10 mouse cellular contexts compared by ENCODE assay signal in genomic region chr11:6256490-6257072, GRCm38 (mm10). TPM values are rescaled to one million over a fixed set of nuclear protein-coding genes. Genes with fewer than 3 reads are reported as not detected.
DNase-seq lines count a peak whose midpoint lies in the region; ATAC-seq and TF ChIP-seq lines count a peak whose summit lies in the region.
"Had no signal": no experiment of that assay in that cellular context is flagged by ENCODE, and none has a peak within 500 bp of the region (broad histone marks: within the 10 kb centered on the region; RNA-seq: fewer than 3 reads in every experiment).

No protein-coding gene starts in this region.

- H3K9ac ChIP-seq in heart, embryonic 12.5 days = no peak overlapping the region
- H3K9ac ChIP-seq in CH12.LX (ENCODE audit: insufficient read depth, low read depth) = no peak overlapping the region
- no peak overlapping the region for H3K9ac ChIP-seq in forebrain, embryonic 14.5 days (ENCODE audit: low read length)
- H3K9ac ChIP-seq in kidney, postnatal 0 days (ENCODE audit: low read depth, low read length) = no peak overlapping the region

- TF ChIP-seq CTCF in CH12.LX (conservative IDR thresholded peaks at IDR 0.05 in 1 of 2, IDR thresholded peaks at IDR 0.05 in 1 of 2; ENCODE audit: low read depth in 2 of 2, low read length in 2 of 2) = no peak
- no peak for TF ChIP-seq CTCF in kidney, postnatal 0 days (IDR thresholded peaks at IDR 0.05; ENCODE audit: low read depth)

- H3K4me1 ChIP-seq in heart, embryonic 12.5 days (replicated peaks) = no peaks in the 10 kb centered on the region
- H3K4me1 ChIP-seq in CH12.LX (ENCODE audit: control insufficient read depth in 1 of 2, insufficient read depth in 2 of 2) = peaks cover 0 to 4% of the 10 kb centered on the region in 2 experiments; a peak in 1 of 4 replicates
- H3K4me1 ChIP-seq in forebrain, embryonic 14.5 days (ENCODE audit: control insufficient read depth, insufficient read depth, low read length) = no peaks in the 10 kb centered on the region
- H3K4me1 ChIP-seq in kidney, postnatal 0 days (replicated peaks; ENCODE audit: insufficient read depth, low read length) = no peaks in the 10 kb centered on the region

- DNase-seq in heart, adult 18-20 months = no peak
- DNase-seq in CH12.LX (ENCODE audit: extremely low read depth) = no peak
- DNase-seq in forebrain, embryonic 14.5 days (ENCODE audit: low spot score) = no peak
- DNase-seq in kidney, postnatal 0 days (ENCODE audit: low spot score) = no peak
- DNase-seq in left cerebral cortex, adult 11 months (ENCODE audit: low spot score) = no peak
- no peak for DNase-seq in embryo, embryonic 11 days
- DNase-seq in urinary bladder, postnatal 10 days (ENCODE audit: low spot score) = no peak
- DNase-seq: heart, postnatal 14 days; thymus, postnatal 36 days had no signal

- TF ChIP-seq RAD21 in CH12.LX (IDR thresholded peaks at IDR 0.05; ENCODE audit: low read depth, low read length) = no peak

- no peaks in the 10 kb centered on the region for H3K79me2 ChIP-seq in CH12.LX (replicated peaks; ENCODE audit: control insufficient read depth, extremely low read depth, insufficient read depth, poor library complexity, severe bottlenecking)

- H3K4me2 ChIP-seq in heart, embryonic 12.5 days = no peak overlapping the region
- H3K4me2 ChIP-seq in CH12.LX (ENCODE audit: insufficient read depth, low read depth, poor library complexity, severe bottlenecking) = no peak overlapping the region
- no peak overlapping the region for H3K4me2 ChIP-seq in forebrain, embryonic 14.5 days (ENCODE audit: low read length)
- H3K4me2 ChIP-seq in kidney, postnatal 0 days (ENCODE audit: low read length) = no peak overlapping the region

- 66% methylated on average over 6 of the region's 6 CpGs for WGBS in heart, embryonic 12.5 days
- 73% methylated on average over 6 of the region's 6 CpGs for WGBS in forebrain, embryonic 14.5 days
- WGBS in kidney, postnatal 0 days = 70% methylated on average over 6 of the region's 6 CpGs

- no peak; the same call in 1 of the 2 replicates for TF ChIP-seq POLR2A in CH12.LX (IDR thresholded peaks at IDR 0.05; ENCODE audit: low read depth, low read length)

- H3K27ac ChIP-seq in heart, embryonic 12.5 days (ENCODE audit: poor library complexity, severe bottlenecking) = no peak overlapping the region
- no peak overlapping the region for H3K27ac ChIP-seq in CH12.LX (ENCODE audit: insufficient read depth, low read depth)
- H3K27ac ChIP-seq in forebrain, embryonic 14.5 days (ENCODE audit: low read depth, low read length) = no peak overlapping the region
- H3K27ac ChIP-seq in kidney, postnatal 0 days = no peak overlapping the region

- H3K36me3 ChIP-seq in heart, embryonic 12.5 days = peaks cover 44% of the 10 kb centered on the region
- H3K36me3 ChIP-seq in CH12.LX (replicated peaks in 1 of 2; ENCODE audit: control insufficient read depth in 1 of 2, insufficient read depth in 1 of 2, low read length in 1 of 2) = peaks cover 37 to 53% of the 10 kb centered on the region in 2 experiments
- H3K36me3 ChIP-seq in forebrain, embryonic 14.5 days (ENCODE audit: control insufficient read depth, insufficient read depth, low read length) = peaks cover 41% of the 10 kb centered on the region
- H3K36me3 ChIP-seq in kidney, postnatal 0 days (ENCODE audit: insufficient read depth, low read length) = peaks cover 34% of the 10 kb centered on the region

- dilution Hi-C loops in CH12.LX (cut with MboI; ENCODE audit: extremely low pct_ligation_motif_present, extremely low pct_unique_long_range_greater_than_20kb, low sequenced_read_pairs) = no loop called here

- in situ Hi-C loops in CH12.LX (cut with MboI; ENCODE audit: low pct_ligation_motif_present, low pct_unique_long_range_greater_than_20kb, low sequenced_read_pairs) = no loop called here

- no peaks in the 10 kb centered on the region for H3K27me3 ChIP-seq in heart, embryonic 12.5 days (replicated peaks)
- no peaks in the 10 kb centered on the region for H3K27me3 ChIP-seq in CH12.LX (replicated peaks)
- H3K27me3 ChIP-seq in forebrain, embryonic 14.5 days (replicated peaks; ENCODE audit: control insufficient read depth, insufficient read depth, low read length) = no peaks in the 10 kb centered on the region
- H3K27me3 ChIP-seq in kidney, postnatal 0 days (ENCODE audit: insufficient read depth, low read length) = no peaks in the 10 kb centered on the region

- no peak overlapping the region for H3K4me3 ChIP-seq in heart, embryonic 12.5 days
- no peak overlapping the region for H3K4me3 ChIP-seq in CH12.LX (replicated peaks in 1 of 3; ENCODE audit: low read depth in 2 of 3, low read length in 2 of 3, poor library complexity in 1 of 3)
- H3K4me3 ChIP-seq in forebrain, embryonic 14.5 days (ENCODE audit: low read depth, low read length) = no peak overlapping the region
- H3K4me3 ChIP-seq in kidney, postnatal 0 days (replicated peaks; ENCODE audit: low read depth, low read length) = no peak overlapping the region

- TF ChIP-seq EP300 in CH12.LX (IDR thresholded peaks at IDR 0.05; ENCODE audit: low read length) = no peak

- peak; percentile 25; the same call in 1 of the 2 replicates for ATAC-seq in heart, embryonic 12.5 days (ENCODE audit: insufficient number of reproducible peaks, low FRiP score)
- ATAC-seq in forebrain, embryonic 14.5 days = peak; percentile 42; the same call in 1 of the 2 replicates
- ATAC-seq in kidney, postnatal 0 days (replicated peaks; ENCODE audit: low FRiP score, low read depth) = peak; percentile 53; the same call in 1 of the 2 replicates

- H3K9me3 ChIP-seq in heart, embryonic 12.5 days (replicated peaks) = no peaks in the 10 kb centered on the region
- no peaks in the 10 kb centered on the region for H3K9me3 ChIP-seq in CH12.LX (replicated peaks; ENCODE audit: low read length)
- H3K9me3 ChIP-seq in forebrain, embryonic 14.5 days (replicated peaks; ENCODE audit: control insufficient read depth, low read length) = no peaks in the 10 kb centered on the region
- no peaks in the 10 kb centered on the region for H3K9me3 ChIP-seq in kidney, postnatal 0 days (replicated peaks; ENCODE audit: low read length)

TF ChIP-seq in CH12.LX, 34 proteins besides CTCF, POLR2A, EP300 and RAD21:
- TF ChIP-seq CHD1 (IDR thresholded peaks at IDR 0.05; ENCODE audit: low read depth, low read length) (no peak), USF2 (conservative IDR thresholded peaks at IDR 0.05; ENCODE audit: low read depth, low read length) (no peak), POLR2AphosphoS2 (IDR thresholded peaks at IDR 0.05; ENCODE audit: low read depth, low read length) (peak; percentile 86; the same call in 1 of the 2 replicates), CHD2 (IDR thresholded peaks at IDR 0.05; ENCODE audit: low read length) (peak; percentile 42)
TF ChIP-seq in CH12.LX: peak in this region for 2.

RNA-seq across cellular contexts. Expression of gene Ddx56, which starts 11.0 kb away (rescaled TPM):
- 64.2 and 67.1 TPM in 2 replicates for polyA plus RNA-seq in heart, embryonic 12.5 days (2016; fragmentation: Nextera tagmentation; extraction: Ambion mirVana)
- total RNA-seq in heart, adult 18-20 months (2021) = 10 to 100 TPM; 22.1 to 25.0 TPM
- total RNA-seq in CH12.LX (2012; rRNA removed) = 163 and 206 TPM in 2 replicates
- 247 and 274 TPM in 2 replicates for total RNA-seq in CH12.LX (2014; rRNA removed)
- 196 and 200 TPM in 2 replicates for polyA plus RNA-seq in CH12.LX (2012; ENCODE audit: insufficient read length, low read depth)
- 84.3 and 91.7 TPM in 2 replicates for polyA plus RNA-seq in forebrain, embryonic 14.5 days (2014; fragmentation: Nextera tagmentation; extraction: Ambion mirVana)
- polyA plus RNA-seq in kidney, postnatal 0 days (2015; fragmentation: Nextera tagmentation; extraction: Ambion mirVana) = 73.2 and 75.3 TPM in 2 replicates

RNA-seq across cellular contexts. Expression of gene Tmed4, which starts 18.1 kb away (rescaled TPM):
- 85.4 and 87.9 TPM in 2 replicates for polyA plus RNA-seq in heart, embryonic 12.5 days (2016; fragmentation: Nextera tagmentation; extraction: Ambion mirVana)
- 100 to 1,000 TPM in 1 of 2 experiments, 10 to 100 TPM in 1; 98.8 to 112 TPM for total RNA-seq in heart, adult 18-20 months (2021)
- total RNA-seq in CH12.LX (2012; rRNA removed) (44.8 and 54.1 TPM in 2 replicates), CH12.LX (2014; rRNA removed) (50.6 and 52.2 TPM in 2 replicates)
- 52.3 and 59.9 TPM in 2 replicates for polyA plus RNA-seq in CH12.LX (2012; ENCODE audit: insufficient read length, low read depth)
- 171 and 172 TPM in 2 replicates for polyA plus RNA-seq in forebrain, embryonic 14.5 days (2014; fragmentation: Nextera tagmentation; extraction: Ambion mirVana)
- polyA plus RNA-seq in kidney, postnatal 0 days (2015; fragmentation: Nextera tagmentation; extraction: Ambion mirVana) = 163 and 168 TPM in 2 replicates

RNA-seq across cellular contexts. Expression of gene Npc1l1, which starts 26.6 kb away (rescaled TPM):
- 0.05 TPM in 1 of 2 replicates, not detected in the other for polyA plus RNA-seq in heart, embryonic 12.5 days (2016; fragmentation: Nextera tagmentation; extraction: Ambion mirVana)
- not detected for total RNA-seq in heart, adult 18-20 months (2021)
- total RNA-seq in CH12.LX (2012; rRNA removed) (not detected in 2 replicates), CH12.LX (2014; rRNA removed) (0.05 TPM in 1 of 2 replicates, not detected in the other)
- 0.05 and 0.09 TPM in 2 replicates for polyA plus RNA-seq in CH12.LX (2012; ENCODE audit: insufficient read length, low read depth)
- 0.05 TPM in 1 of 2 replicates, not detected in the other for polyA plus RNA-seq in forebrain, embryonic 14.5 days (2014; fragmentation: Nextera tagmentation; extraction: Ambion mirVana)
- 0.10 and 0.11 TPM in 2 replicates for polyA plus RNA-seq in kidney, postnatal 0 days (2015; fragmentation: Nextera tagmentation; extraction: Ambion mirVana)

RNA-seq across cellular contexts. Expression of gene Ogdh, which starts 34.9 kb away (rescaled TPM):
- 284 and 289 TPM in 2 replicates for polyA plus RNA-seq in heart, embryonic 12.5 days (2016; fragmentation: Nextera tagmentation; extraction: Ambion mirVana)
- 1,000 to 10,000 TPM; 1,837 to 1,914 TPM for total RNA-seq in heart, adult 18-20 months (2021)
- total RNA-seq in CH12.LX (2012; rRNA removed) = 120 TPM in 2 replicates
- total RNA-seq in CH12.LX (2014; rRNA removed) = 43.7 and 47.1 TPM in 2 replicates
- 157 and 173 TPM in 2 replicates for polyA plus RNA-seq in CH12.LX (2012; ENCODE audit: insufficient read length, low read depth)
- 54.8 and 72.0 TPM in 2 replicates for polyA plus RNA-seq in forebrain, embryonic 14.5 days (2014; fragmentation: Nextera tagmentation; extraction: Ambion mirVana)
- polyA plus RNA-seq in kidney, postnatal 0 days (2015; fragmentation: Nextera tagmentation; extraction: Ambion mirVana) = 125 and 138 TPM in 2 replicates

RNA-seq across cellular contexts. Expression of gene Nudcd3, which starts 56.4 kb away (rescaled TPM):
- polyA plus RNA-seq in heart, embryonic 12.5 days (2016; fragmentation: Nextera tagmentation; extraction: Ambion mirVana) = 35.5 and 36.7 TPM in 2 replicates
- 10 to 100 TPM; 64.2 to 67.1 TPM for total RNA-seq in heart, adult 18-20 months (2021)
- total RNA-seq in CH12.LX (2012; rRNA removed) = 35.6 and 41.2 TPM in 2 replicates
- 30.1 and 30.7 TPM in 2 replicates for total RNA-seq in CH12.LX (2014; rRNA removed)
- polyA plus RNA-seq in CH12.LX (2012; ENCODE audit: insufficient read length, low read depth) = 78.0 and 82.2 TPM in 2 replicates
- 49.7 and 50.3 TPM in 2 replicates for polyA plus RNA-seq in forebrain, embryonic 14.5 days (2014; fragmentation: Nextera tagmentation; extraction: Ambion mirVana)
- polyA plus RNA-seq in kidney, postnatal 0 days (2015; fragmentation: Nextera tagmentation; extraction: Ambion mirVana) = 28.1 and 29.1 TPM in 2 replicates
